Mouse (Mus musculus) thymus, postnatal 36 days (tissue): Measurements from ENCODE around the gene Lrmda.

Experiments
- DNase-seq, 2 experiments: peaks; one replicate each; pipeline ENCODE4 v3.0.0; 2022; ENCODE audit warnings: mixed read lengths in 2 of 2

The Lrmda gene

DNA sequence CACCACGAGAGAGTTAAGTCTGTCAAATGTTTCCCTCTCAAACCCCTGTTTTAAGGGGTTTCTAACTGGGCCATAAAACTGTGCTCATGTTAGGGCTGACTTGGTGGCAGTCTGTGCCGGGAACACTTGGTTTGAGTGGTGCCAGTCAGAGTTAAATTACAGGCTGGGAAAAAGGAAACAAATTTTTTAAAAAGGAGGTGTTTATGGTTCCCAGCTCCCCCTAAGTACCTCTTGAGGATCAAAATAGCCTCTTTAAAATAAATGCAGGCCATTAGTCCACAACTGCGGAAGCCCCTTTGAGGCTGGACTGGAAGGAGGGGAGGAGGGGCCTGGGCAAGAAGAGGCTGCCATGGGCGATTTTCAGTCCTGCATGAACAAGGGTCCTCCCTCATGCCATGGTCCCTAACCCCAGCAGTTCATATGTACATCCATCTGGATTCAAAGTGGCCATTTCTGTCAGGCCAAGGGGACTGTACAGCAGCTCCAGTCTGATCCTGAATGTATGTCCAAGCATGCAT, 416.4 kb downstream of the Lrmda start:
- DNase-seq, result no peak

DNA sequence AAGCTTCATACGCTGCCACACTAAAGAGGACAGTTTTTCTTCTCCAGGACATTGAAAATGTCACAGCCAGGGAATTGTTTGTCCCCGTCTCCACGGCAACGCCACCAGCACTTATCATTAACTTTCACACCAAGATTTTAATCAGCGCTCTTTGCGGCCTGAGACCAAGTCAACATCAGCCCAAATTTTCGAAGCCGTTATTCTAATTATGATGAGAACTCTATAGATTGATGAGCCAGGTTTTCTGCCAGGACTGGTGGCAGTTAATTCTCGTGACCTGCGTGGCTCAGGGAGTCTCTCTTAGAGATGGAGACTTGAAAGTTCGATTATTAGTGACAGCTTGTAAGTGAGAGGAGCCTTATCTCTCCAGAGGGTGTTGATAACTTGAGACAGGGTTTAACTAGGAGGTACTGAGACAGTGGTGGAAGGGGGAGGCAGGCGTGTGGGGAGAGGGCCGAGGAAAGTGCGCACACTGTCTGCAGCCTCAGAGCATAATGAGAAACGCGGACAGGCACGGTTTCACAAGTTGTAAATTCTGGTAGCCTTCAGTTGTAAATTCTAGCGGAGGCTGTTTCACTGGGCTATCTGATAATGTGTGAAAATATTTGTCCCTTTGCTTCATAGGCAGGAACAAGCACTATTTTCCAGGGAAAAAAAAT, 421.0 kb downstream of the Lrmda start:
- DNase-seq, result no peak

DNA sequence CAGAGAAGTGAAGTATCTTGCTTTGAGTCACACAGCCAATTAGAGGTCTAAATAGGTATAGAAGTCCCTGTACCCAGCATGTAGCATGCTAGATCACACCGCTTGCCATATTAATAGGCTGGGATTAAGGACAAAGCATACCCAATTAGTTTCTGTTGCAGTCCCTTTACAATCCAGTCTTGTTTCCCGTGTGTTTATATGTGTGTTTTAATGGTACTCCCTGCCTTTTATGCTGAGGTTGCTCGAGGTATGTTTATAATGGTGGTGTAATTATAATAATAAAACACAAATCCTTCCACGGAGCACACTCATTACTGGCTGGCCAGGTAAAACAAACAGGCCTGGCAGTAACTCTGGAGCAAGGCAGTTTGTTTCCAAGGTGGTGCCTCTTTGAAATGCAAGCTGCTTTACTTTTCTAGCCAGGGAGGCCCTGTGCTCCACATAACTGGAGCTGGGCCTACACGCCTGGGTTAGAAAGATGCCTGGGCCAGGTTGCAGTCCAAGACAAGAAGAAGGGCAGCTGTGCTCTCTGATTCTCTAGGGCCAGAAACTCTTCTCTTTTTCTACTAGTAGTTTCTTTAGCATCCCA, 422.4 kb downstream of the Lrmda start:
- DNase-seq, result no peak

DNA sequence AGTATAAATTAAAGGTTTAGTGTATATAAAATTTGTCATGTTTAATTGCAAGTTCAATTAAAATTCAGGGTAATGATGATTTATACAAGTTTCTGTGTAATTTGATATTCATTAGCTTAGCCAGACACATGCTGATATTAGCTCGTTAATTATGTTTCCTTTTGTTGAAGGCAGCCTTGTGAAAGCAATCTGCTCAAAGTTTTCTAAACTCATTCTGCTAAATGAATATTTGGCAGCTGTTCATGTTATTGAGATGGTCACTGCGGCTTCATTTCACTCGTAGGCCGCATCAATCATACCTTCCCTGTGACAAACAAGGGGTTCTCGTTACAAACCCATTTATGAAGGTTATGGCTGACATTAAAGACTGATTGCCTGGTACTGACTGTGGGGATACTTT, 423.2 kb downstream of the Lrmda start:
- no peak for DNase-seq

DNA sequence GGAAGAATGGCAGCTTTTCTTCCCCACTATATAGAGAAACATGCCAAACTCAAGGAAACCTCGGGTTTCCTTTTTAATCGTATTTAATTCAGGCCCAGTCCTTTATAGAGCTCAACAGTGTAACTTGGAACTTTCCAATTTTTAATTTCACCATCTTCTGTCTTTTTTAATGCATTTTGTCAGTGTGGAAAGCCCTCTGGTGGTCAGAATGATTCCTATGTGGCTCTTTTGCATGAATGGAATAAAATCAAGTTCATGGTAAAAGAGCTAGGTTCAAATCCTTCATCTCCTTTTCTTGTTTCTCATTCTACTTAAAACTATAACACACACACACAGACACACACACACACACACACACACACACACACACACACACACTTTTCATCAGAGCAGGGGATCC, 425.0 kb downstream of the Lrmda start:
- DNase-seq, result no peak

DNA sequence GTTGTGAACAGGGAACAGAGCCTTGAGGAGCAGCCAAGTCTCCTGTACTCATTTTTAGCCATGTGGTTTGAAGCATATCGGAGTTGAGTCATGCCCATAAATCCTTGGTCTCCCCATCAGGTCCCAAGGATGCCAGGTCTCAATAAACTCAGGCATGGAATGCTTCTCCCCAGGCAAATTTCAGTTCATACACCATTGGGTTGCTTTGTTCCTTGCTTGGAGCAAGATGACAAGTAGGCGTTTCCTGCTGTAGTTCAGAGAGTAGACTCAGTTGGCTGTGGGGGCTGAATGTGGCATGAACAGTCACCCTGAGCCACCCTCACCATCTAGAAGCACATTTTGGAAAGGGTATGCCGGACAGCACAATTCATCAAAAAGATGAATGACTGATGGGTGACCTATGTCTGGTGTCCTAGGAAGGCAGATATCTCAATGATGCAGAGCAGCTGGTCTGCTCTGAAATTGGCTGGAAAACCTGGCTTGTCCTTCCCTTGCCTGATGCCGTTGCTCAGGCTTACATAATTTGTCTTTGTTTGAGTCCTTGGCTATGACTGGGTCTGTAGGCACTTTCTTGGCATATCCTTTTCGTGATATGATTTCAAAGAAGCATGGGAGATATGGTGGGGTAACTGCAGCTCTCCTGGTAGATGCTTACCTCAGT, 425.8 kb downstream of the Lrmda start:
- DNase-seq, result no peak

DNA sequence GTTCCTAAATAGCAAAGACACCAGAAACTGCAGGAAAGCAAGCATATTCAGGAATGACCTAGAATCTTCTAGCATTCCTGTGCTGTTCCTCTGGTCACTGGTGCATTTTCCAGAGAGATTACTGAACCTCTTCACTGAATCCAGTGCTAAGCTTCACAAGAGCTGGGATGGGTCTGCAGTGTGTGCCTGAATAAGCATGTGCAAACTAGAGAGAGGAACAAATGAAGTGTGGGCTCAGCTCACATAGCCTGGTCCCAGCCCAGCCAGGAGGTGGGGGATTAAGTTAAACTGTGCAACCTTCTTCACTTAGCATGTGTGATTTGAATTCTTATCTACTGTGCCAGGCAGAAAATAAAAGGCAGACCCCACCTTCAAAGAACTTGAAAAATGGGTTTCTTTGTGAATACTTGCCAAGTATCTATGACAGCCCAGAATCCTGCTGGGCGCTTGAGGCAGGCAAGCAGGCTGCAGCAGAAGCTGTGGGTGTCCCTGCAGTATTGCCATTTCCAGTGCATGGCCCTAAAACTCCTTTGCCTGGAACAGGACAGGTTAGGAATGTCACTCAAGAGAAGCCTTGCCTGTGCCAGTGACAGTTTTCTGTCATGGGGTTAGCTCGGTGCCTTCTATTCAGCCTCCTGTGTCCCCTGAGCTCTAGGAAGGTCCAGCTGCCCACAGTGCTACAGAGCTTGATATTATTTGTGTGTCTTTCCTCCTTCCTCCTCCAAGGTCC, 426.5 kb downstream of the Lrmda start:
- DNase-seq, result no peak

DNA sequence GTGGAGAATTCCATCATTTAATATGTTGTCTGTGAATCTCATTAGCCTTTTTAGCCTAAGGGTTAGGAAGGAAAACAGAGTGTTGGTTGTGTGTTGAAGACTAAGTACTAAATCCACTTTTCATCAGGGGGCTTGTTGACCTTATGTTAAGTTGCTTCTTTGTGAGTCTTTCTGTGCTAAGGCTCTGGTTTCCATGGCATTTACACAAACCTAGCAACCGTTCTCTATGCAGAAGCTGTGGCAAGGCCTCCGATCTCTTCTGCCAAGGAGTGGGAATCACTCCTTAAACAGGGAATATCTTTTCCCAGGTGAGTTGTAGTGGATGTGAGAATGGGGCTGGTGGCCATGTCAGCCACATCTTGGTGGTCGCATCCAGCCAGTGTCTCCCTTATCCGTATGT, 432.1 kb downstream of the Lrmda start:
- no peak for DNase-seq

DNA sequence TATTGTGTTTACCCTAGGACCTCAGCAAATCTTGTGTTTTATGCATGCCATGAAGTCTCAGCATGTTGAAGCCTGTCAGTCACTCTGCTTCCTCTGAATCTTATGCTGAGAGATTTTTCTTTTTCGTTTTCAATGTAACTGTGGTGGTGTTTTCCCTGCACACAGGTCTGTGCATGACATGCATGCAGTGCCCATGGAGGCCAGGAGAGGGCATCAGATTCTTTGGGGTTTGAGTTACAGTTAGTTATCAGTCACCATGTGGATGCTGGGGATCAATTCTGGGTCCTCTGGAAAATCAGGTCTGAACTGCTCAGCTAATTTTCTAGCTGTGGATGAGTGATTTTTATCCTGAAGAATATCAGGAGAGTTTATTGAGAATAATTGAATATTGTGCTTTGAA, 444.8 kb downstream of the Lrmda start:
- peak in 1 of 2 experiments; percentile 5 for DNase-seq

DNA sequence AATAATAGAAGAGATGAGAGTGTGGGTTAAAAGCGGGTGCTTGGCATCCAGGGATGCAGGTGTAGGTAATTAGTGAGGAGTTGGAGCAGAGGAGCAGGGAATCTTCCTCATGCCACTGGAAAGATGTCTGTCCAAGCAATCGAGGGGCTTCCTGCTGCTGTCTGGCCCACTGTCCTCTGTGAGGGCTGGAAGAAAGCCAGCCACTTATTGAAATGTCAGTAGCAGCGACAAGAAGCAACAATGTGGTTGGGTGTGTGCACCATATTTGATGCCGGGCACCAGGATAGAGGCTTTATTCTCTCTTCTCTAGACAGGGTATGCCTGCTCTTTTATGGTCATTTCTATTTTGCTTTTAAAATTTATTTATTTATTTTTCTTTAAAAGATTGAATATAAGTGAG, 451.5 kb downstream of the Lrmda start:
- no peak for DNase-seq

DNA sequence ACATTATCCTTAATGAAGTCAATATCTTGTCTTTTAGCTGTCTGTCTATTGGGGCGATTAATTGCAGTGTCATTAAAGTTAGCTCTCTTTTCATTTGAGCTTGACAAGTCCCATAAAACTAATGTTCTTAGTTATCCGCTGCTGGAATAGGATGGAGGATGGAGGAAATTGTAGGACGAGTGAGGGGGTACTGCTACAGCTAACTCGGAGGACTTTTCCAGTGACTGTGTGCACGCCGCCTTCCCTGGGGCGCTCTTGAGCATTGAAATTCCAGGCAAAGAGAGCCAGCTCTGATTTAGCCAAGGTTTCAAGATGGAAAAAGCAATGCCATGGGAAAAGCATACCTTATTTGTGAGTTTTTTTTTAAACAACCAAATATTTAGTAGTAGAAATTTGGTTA, 453.9 kb downstream of the Lrmda start:
- no peak for DNase-seq

DNA sequence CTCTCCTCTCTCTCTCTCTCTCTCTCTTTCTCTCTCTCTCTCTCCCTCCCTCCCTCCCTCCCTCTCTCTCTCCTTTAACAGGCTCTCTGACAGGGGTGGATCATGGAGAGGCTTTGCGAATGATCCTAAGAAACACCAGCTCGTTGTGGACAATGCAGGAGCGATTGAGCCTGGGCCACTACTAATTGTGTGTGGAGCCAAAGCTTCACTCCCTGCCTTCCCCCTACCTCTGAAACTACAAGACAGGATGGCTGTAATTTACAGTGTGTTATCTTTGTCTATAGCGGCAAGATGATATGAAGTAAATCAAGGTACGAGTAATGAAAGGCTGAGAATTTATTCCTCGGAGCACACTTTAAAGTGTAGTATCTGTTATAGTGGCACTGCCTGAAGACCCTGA, 454.5 kb downstream of the Lrmda start:
- no peak for DNase-seq

DNA sequence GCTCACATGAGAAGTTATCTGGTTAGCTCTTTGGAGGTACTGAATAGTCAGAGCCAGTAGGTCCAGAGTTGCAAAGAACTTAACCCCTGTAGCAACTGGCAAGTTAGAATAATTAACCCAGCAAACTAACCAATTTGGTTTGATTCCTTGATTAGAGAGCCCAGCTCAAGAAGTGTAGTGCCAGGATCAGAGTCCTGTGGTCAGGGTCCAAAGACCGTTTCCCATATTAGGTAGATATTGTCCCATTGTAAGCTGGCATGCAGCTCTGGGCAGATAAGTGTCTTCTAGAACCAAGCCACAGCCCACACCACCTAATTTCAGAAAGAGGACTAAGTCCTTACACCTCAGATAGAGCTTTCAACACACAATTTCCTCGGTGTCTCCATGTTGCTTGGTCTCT, 473.8 kb downstream of the Lrmda start:
- DNase-seq, result no peak

DNA sequence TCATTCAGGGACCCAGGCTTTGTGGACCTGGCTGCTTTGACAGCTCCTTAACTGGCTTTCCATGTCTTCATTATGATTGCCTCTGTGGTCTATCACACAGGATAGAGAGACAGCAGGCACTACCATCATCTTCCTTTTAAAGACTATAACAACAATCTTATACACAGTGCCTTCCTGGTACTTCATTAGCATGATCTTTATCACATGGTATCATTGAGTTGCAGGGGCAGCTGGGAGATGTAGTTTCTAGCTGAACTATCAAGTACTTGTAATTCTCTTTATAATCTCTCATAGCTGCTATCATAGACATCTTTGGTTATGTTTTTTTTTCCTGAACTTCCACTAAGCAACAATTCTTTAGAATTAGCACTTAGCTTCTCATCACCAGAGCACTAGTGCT, 474.8 kb downstream of the Lrmda start:
- no peak for DNase-seq

DNA sequence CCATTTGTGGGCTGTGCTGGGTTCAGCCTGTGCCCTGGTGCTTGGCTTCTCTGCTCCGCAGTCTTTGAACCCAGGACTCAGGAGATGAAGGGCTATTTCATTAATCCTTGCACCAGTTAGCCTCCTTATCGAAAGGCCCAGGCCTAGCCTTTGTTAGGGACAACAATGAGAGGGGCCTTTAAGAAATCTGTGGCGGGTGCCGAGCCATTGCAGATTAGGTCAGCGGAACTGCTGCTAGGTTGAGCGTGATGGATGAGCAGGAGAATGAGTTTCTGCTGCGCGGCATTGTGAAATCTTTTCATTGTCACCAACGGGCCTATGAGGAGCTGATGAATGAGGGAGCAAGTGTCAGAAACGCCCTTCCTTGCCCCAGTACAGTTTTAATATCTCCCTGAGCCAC, 475.4 kb downstream of the Lrmda start:
- no peak for DNase-seq

DNA sequence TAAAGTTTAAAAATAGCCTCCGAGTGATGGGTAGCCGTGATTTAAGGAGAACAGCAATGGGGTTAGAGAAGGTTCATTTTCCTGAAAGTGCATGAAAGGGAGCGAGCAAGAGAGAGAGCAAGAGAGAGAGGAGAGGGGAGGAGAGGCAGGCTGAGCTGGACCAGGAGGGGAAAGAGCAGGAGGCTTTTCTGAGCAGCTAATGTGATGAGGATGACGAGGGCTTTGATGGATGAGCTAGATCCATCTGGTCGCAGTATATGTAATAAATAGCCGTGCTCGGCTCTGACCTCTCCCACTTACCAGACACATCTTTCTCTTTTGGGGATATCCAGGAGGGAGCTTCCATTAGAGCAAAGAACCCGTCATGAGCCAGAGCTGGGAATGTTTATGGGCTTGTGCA, 475.8 kb downstream of the Lrmda start:
- DNase-seq, result no peak

DNA sequence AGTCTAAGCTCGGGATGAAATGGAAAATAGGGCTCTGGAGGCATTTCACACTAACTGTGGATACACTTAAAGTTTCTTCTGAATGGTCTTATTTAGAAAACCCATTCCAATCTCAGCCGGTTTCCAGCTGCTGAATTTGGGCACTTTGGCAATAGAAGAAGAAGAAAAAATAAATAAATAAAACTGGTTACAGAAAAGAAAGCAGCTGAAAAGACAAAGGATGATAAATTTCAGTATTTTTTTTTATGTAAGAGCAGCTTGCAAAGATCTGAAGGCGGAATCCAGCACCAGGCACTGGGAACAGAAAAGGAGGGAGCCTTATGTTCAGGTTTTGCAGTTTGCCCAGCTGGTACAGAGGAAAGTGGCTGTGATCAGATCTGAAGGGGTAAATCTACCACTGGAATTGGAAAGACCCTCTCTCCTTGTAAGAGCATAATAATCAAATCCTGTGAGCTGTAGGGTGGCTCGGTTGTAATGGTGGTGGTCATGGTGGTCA, 478.2 kb downstream of the Lrmda start:
- no peak for DNase-seq

DNA sequence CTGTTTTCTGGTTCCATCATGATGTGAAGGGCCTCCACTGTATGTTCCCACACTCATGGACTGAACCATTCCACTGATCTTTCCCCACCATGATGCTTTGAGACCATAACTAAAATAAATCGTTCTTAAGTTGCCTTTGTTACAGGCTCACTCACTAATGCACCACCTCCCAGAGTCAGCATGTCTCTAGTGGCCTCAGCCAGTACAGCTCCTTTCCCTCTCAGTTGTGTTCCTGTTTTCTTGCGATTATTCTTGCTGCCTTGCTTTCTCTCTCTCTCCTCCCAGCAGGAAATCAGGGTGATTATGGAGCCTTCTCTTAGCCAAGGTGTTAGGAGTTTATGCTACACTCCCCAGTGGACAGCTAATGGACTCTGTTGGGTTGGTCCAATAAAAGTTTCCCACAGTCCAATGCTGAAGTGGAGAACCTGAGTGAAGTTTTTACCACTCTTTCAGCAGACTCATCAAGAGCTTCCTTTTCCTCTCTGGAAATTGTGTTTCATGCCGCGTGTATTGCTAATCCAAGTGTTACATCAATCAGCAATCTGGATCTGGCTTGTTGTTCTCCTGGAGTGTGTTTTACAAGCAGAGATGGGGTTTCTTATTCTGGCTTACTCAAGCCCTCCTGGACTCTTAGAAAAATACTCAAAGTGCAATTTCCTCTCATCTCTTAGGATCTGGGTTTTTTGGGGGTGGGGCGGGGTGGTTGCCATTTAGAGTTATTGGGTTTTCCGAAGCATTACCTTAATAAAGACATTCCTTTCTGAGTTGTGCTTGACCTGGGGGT, 490.4 kb downstream of the Lrmda start:
- no peak for DNase-seq

DNA sequence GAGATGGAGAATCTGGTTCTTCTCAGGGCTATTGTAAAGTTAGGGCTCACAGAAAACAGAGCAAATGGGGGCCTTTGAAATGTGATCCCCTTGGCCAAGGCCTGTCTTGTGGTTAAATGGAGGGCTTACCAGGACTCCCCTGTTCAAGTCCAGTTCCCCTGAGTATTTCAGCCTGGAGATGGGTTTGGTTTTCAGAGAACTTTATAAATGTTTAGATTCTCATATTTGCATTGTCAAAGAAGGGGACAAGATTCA, 490.9 kb downstream of the Lrmda start:
- DNase-seq, result no peak

DNA sequence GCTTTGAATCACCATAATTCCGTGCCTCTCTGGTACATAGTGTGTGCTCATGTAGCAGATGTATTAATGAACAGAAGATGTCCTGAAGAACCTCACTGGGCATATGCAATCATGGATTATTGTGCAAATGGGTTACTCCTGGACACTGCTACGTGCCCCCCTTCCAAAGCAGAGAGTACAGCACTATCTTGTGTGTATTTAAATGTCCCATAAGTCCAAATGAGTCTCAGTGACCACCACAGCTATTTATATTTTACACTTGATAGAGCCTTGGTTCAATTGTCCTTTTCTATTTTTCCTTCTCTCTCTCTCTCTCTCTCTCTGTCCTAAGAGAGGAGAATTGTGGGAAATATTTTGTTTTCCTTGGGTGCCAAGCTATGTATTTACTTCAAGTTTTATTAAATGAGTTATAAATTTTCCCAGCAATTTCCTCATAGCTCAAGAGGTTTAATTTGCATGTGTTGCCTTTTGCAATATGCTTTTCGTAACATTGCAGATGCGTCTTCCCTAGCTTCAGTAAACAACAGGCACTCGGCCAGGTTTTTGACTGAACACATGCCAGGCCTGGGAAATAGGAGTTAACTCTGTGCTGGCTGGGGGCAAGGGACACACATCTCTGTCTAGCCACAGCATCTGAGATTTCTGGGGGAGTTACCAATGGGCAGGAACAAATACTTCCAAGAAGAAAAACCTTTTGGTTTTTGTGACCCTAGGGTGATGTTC, 495.0 kb downstream of the Lrmda start:
- DNase-seq, result no peak

DNA sequence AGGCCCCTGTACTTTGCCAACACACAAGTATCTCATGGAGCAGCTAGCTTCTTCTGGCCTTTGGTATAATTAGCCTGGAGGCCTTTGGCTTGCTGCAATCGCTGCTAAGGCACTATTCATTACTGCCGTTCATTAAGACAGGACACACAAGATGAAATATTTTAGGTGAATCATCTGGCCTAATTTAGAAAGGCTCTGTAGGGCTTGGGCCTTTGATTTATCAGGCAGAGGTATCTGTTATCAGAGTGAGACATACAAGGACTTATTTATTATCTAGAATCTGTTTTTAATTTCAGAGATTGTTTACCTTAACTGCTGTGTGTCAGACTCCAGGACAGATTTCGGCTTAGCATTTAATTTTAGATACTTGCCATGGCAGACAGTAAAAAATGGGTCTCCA, 511.2 kb downstream of the Lrmda start:
- DNase-seq, result no peak

DNA sequence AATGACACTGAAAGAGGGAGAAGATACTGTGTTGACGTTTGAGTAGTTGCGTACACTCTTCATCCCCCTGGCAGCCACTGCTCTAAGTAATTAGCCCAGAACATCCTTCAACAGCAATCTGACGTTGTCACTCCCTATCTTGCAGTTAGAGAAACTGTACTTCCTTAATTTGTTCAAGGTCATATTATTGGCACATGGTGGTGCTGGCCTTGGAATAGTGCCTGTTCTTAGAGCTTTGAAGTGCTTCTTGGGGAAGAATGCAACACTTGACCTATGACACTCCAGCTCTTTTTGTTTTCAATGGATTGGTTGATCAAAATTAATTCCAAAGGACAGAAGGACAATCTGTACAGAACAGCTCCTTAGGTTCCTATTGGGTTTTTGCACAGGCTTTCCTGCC, 514.0 kb downstream of the Lrmda start:
- no peak for DNase-seq
